Mouse (Mus musculus) lung, embryonic 16.5 days (tissue): Measurements from ENCODE around the gene Ttc27. TPM values are rescaled to one million over a fixed set of nuclear protein-coding genes. Genes with fewer than 3 reads are reported as not detected.

ENCODE experiments used
- ATAC-seq: fragments of 200-750 bp; cut with Nextera tagmentation; 2 replicates; pipeline ENCODE4 v1.8.0; 2017; ENCODE audit warnings: low read depth, mild to moderate bottlenecking, moderate library complexity
- H3K27ac ChIP-seq: fragments of 300-500 bp; sonication (generic); 2 replicates; pipeline ENCODE4 v1.5.1; 2014; ENCODE audit warnings: mild to moderate bottlenecking, control low read depth, low read length
- H3K27me3 ChIP-seq: fragments of 300-500 bp; sonication (generic); 2 replicates; pipeline ENCODE4 v1.6.1; 2014; ENCODE audit warnings: low read depth, low read length, mixed read lengths; ENCODE audit not compliant: control insufficient read depth, insufficient read depth
- H3K36me3 ChIP-seq: fragments of 300-500 bp; sonication (generic); 2 replicates; pipeline ENCODE4 v1.6.1; 2014; ENCODE audit warnings: low read length; ENCODE audit not compliant: control insufficient read depth, insufficient read depth
- H3K4me1 ChIP-seq: fragments of 300-500 bp; sonication (generic); replicated peaks from 2 replicates; pipeline ENCODE4 v1.6.1; 2014; ENCODE audit warnings: low read length, mixed read lengths; ENCODE audit not compliant: control insufficient read depth, insufficient read depth
- H3K4me2 ChIP-seq: fragments of 300-500 bp; sonication (generic); 2 replicates; pipeline ENCODE4 v1.6.1; 2014; ENCODE audit warnings: low read depth, low read length, control low read depth
- H3K4me3 ChIP-seq: fragments of 300-500 bp; sonication (generic); 2 replicates; pipeline ENCODE4 v1.5.1; 2014; ENCODE audit warnings: mild to moderate bottlenecking, low read length, control low read depth
- H3K9ac ChIP-seq: fragments of 300-500 bp; sonication (generic); 2 replicates; pipeline ENCODE4 v1.6.1; 2014; ENCODE audit warnings: low read length, control low read depth
- H3K9me3 ChIP-seq: fragments of 300-500 bp; sonication (generic); 2 replicates; pipeline ENCODE4 v1.6.1; 2016; ENCODE audit warnings: low read length; ENCODE audit not compliant: control insufficient read depth
- WGBS: fragments of 180-500 bp; shearing (Covaris S2); extraction: QIAGEN DNeasy Blood & Tissue Kit; methylation state at CpG from one replicate; pipeline ENCODE4 v1.1.7; 2014; 5-methylcytosine and 5-hydroxymethylcytosine counted together
- polyA plus RNA-seq: library from polyadenylated mRNA; unstranded; fragments of >200 nt; fragmentation: Nextera tagmentation; extraction: Ambion mirVana; gene quantifications from 2 replicates; pipeline ENCODE4 v1.2.1, GENCODE M21; 2015

Gene Ttc27
- polyA plus RNA-seq, 1 experiment from 2014 or later: 18.6 TPM

DNA sequence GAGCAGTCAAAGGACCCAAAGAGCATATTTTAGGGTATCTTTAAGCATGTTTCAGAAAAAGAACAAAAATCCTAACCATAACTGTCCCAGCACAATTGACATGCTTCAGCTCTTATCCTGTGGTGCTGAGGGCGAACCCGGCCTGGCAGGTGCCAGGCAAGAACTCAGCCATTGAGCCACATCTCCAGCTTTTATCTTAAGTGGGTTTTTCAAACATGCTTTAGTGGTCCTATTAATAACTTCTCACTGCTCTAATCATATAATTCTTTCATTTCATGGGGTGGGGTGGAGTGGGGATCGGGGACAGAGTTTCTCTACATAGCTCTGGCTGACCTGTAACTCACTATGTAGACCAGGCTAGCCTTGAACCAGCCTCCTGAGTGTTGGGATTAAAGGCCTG, 125.1 kb downstream of the Ttc27 start:
- H3K9ac ChIP-seq: no peak overlapping the region
- WGBS: 68% methylated on average over 3 of the region's 3 CpGs
- H3K27me3 ChIP-seq: no peaks in the 10 kb centered on the region
- no peak for ATAC-seq
- no peak overlapping the region for H3K27ac ChIP-seq
- no peak overlapping the region for H3K4me2 ChIP-seq
- peaks cover 17% of the 10 kb centered on the region for H3K4me1 ChIP-seq
- no peaks in the 10 kb centered on the region for H3K36me3 ChIP-seq
- H3K9me3 ChIP-seq: no peaks in the 10 kb centered on the region
- H3K4me3 ChIP-seq: no peak overlapping the region

DNA sequence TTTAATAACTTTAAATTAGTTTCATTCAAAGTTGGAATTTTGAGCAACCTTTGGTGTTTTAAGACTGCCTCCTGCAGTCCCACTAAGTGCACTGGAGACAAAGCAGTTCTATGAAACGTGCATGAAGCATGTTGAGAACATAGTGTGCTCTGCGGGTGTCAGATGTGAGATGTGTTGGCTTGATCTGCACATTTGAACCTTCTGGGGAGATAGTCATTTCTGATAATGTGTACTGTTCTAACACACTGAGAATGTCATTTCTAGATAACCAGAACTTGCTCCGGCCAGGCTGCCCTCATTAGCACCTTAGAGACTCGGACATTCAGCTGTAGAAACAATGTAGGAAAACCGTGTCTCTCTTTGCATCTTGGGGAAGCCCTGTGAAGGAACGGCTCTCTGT, 126.0 kb downstream of the Ttc27 start:
- Histone ChIP-seq H3K36me3 (no peaks in the 10 kb centered on the region), H3K4me1 (peaks cover 17% of the 10 kb centered on the region), H3K4me3 (no peak overlapping the region), H3K9me3 (no peaks in the 10 kb centered on the region), H3K27ac (no peak overlapping the region), H3K27me3 (no peaks in the 10 kb centered on the region), H3K4me2 (no peak overlapping the region), H3K9ac (no peak overlapping the region)
- 91% methylated on average over 6 of the region's 6 CpGs for WGBS
- no peak for ATAC-seq

DNA sequence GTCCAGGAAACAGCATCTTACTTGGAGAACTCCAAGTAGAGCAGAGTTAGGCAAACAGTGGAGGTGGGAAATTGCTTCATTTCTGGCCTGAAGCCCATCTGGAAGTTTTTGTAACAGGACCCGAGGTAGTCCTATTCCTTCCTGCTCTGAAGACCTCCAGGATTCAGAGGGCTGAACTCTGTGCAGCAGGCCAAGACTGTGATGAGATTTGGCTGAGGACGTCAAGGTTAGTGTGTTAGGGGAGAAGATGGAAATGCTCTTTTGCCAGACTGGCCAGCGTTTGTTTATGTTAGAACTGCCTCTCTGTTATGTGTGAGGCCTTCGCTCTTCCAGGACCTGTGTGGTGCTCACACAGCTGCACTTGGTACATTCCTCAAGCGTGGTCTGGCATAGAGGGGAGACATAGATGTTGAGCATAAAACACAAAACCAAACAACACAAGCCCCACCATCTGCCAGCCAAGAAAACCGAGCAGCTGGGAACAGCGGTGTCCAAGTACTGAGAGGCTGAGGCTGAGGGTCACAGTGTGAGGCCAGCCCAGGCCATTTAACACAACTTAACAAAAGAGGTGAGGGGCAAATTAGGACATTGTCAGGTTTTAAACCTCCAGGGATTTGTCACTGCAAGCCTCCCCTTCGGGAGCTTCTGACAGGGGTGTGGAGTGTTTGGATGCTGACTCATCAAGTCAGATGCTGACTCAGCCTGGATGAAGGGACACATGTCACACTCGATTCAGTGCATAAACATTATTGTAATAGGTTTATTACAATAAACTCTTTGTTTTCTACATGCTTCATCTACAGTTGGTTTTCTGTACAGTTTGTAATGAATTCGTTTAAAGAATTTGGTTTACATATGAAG, 128.7 kb downstream of the Ttc27 start:
- H3K27ac ChIP-seq: peak overlapping the region; percentile 78
- ATAC-seq: peak; percentile 85
- WGBS: 27% methylated on average over 10 of the region's 10 CpGs

DNA sequence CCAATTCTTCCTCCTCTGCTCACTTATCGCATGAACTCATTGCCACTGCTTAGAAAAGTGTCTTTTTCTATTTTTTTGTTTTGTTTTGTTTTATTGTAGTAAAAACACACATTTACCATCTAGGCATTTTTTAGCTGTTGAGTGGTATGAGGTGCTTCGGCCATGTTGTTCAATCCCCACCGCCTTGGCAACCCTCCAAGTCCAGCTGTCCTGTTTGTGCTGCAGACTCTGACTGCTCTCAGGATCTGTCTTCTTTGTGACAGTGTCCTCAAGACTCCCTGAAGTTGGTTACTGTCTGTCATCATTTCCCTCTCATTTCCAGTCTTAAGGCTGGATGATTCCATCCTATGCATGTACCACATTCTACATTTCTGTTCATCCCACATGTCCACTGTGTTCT, 132.7 kb downstream of the Ttc27 start:
- ATAC-seq: no peak
- 68% methylated on average over 3 of the region's 3 CpGs for WGBS

More for the DNA sequence above, 128.7 kb downstream of the Ttc27 start:
- H3K9me3 ChIP-seq: no peaks in the 10 kb centered on the region
- H3K4me2 ChIP-seq: no peak overlapping the region
- H3K4me3 ChIP-seq: no peak overlapping the region
- no peaks in the 10 kb centered on the region for H3K27me3 ChIP-seq
- no peak overlapping the region for H3K9ac ChIP-seq
- H3K36me3 ChIP-seq: no peaks in the 10 kb centered on the region
- H3K4me1 ChIP-seq: peaks cover 17% of the 10 kb centered on the region

DNA sequence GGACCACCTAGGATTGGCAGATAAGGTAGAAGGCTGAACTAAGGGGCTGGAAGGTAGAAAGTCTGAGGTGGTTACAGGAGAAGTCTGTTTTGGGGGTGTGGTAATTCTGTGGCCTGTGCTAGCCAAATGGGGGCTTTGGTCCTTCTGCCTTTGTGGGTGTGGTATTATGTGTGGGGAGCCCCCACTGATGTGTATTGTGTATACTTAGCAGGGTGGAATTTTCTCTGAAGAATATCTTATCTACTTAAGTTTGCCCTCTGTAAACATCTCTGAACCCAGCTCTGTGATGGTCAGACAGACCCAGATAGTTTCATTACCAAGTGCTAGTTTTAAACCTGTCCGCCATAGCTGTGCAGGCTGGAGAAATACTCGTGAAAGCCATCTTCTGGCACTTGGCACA, 141.8 kb downstream of the Ttc27 start:
- WGBS: 58% methylated on average over 2 of the region's 2 CpGs
- Histone ChIP-seq H3K27ac (no peak overlapping the region), H3K9me3 (no peaks in the 10 kb centered on the region), H3K4me3 (no peak overlapping the region), H3K4me2 (no peak overlapping the region), H3K4me1 (peaks cover 7% of the 10 kb centered on the region), H3K9ac (no peak overlapping the region), H3K36me3 (no peaks in the 10 kb centered on the region), H3K27me3 (no peaks in the 10 kb centered on the region)
- ATAC-seq: peak; percentile 20; the same call in 1 of the 2 replicates

More for the DNA sequence above, 132.7 kb downstream of the Ttc27 start:
- Histone ChIP-seq H3K9ac (no peak overlapping the region), H3K4me2 (no peak overlapping the region), H3K4me3 (no peak overlapping the region), H3K4me1 (peaks cover 14% of the 10 kb centered on the region), H3K27ac (no peak overlapping the region), H3K9me3 (no peaks in the 10 kb centered on the region), H3K36me3 (no peaks in the 10 kb centered on the region), H3K27me3 (no peaks in the 10 kb centered on the region)

DNA sequence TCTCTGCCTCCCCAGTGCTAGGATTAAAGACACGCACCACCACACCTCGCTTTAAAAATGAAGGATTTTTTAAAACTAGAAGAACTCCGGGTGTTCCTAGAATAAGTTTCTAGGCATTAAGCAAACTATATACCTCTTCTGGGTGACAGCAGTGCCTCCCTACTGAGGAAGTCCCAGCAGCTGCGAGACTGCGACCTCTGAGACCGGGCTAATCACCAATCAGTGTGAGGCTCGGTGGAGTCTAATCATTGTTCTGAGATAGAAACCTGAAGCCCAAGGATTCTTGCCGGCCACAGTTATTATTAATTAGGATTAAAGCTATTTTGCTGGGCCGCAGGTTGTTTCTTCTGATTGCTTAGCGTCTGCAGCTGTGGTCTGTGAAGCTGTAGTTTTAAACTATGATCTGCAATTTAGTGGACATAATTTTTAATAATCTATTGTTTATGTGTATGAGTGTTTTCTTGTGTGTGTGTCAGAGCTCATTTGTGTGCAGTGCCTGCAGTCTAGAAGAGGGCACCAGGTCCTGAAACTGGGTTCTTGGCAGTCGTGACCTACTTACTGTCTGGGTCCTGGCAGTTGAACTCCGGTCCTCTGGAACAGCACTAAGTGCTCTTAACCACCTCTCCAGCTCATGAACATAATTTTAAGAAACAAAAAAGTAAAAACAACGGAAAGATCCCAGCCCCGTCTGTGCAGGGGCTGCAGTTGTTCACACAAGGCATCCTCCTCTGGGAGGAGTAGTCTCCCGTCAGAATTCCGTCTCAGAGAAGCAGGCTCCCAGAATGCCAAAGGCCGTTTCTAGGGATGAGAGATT, 142.9 kb downstream of the Ttc27 start:
- no peak overlapping the region for H3K9ac ChIP-seq
- 45% methylated on average over 17 of the region's 17 CpGs for WGBS
- no peak overlapping the region for H3K27ac ChIP-seq
- no peak overlapping the region for H3K4me3 ChIP-seq
- 0 out of 2 replicates have a peak, but pooled peaks have one; percentile 28 for ATAC-seq
- no peaks in the 10 kb centered on the region for H3K9me3 ChIP-seq
- no peaks in the 10 kb centered on the region for H3K36me3 ChIP-seq
- H3K4me2 ChIP-seq: no peak overlapping the region
- H3K4me1 ChIP-seq: peaks cover 7% of the 10 kb centered on the region
- H3K27me3 ChIP-seq: no peaks in the 10 kb centered on the region

DNA sequence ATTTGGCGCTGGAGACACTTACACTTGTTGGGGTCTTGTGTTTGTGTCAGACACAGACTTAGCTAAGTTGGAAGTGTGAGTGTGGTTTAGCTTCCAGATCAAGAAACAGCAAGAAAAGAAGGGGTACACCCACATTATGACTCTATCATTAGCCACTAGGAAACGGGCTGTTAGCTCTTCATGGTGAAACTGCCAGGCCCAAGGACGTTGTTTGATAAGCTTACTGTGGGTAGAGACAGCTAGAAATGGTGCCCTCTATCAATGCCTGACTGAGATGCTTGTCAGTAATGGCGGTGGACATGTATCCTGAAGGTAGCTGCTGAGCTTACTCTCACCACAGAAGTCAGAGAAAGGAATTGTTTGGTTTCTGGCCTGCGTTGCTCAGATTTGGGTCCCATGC, 146.3 kb downstream of the Ttc27 start:
- Histone ChIP-seq H3K36me3 (no peaks in the 10 kb centered on the region), H3K27ac (no peak overlapping the region), H3K4me3 (no peak overlapping the region), H3K4me2 (no peak overlapping the region), H3K9ac (no peak overlapping the region), H3K4me1 (peaks cover 37% of the 10 kb centered on the region), H3K9me3 (no peaks in the 10 kb centered on the region), H3K27me3 (no peaks in the 10 kb centered on the region)
- 89% methylated on average over 5 of the region's 5 CpGs for WGBS
- ATAC-seq: no peak

DNA sequence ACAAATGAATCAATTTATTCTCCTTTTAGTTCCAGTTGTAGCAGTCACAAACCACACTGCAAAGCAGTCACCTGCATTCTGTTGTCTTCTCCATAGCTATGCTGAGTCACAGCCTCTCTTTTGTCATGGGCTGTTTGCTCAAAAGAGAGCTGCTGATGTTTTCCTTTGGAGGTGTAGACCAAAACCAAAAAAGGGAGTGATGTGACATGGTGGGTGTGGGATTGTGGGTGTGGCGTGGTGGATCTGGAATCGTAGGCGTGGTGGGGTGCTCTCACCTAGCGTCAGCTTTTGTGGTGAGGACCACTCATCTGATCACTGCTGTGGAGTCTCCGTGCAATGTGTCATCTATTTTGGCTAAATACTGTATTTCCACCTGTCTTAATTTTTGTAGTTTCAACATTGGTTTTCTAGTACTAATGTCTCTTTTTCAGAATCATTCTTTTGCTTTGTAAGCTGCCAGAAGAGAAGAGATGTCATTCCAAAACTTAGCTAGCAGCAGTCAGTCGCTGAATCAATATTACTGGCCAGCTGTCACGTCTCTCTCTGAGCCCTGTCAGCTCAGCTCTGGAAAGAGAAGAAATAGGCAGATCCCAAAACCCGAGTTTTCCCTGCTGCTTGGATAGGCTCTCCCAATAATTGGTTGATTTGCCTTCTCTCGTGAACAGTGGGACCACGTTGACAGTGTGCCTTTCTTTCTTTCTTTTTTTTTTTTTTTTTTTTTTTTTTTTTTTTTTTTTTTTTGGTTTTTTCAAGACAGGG, 147.4 kb downstream of the Ttc27 start:
- H3K9ac ChIP-seq: no peak overlapping the region
- H3K4me3 ChIP-seq: no peak overlapping the region
- no peaks in the 10 kb centered on the region for H3K36me3 ChIP-seq
- no peaks in the 10 kb centered on the region for H3K27me3 ChIP-seq
- no peaks in the 10 kb centered on the region for H3K9me3 ChIP-seq
- no peak overlapping the region for H3K4me2 ChIP-seq
- H3K27ac ChIP-seq: no peak overlapping the region
- peaks cover 46% of the 10 kb centered on the region for H3K4me1 ChIP-seq
- no peak for ATAC-seq
- WGBS: 81% methylated on average over 10 of the region's 10 CpGs
